21 mouse cellular contexts compared by ENCODE assay signal in genomic region chr1:183756716-183757115, GRCm38 (mm10).
"Had no signal": no experiment of that assay in that cellular context is flagged by ENCODE, and none has a peak within 500 bp of the region (broad histone marks: within the 10 kb centered on the region; RNA-seq: fewer than 3 reads in every experiment).

No protein-coding gene starts in this region.

- DNase-seq: kidney, adult 18-20 months; kidney, adult 9 months; kidney, postnatal 14 days; kidney, postnatal 4 days; liver; lung, adult 18-20 months; lung, postnatal 10 days; lung, postnatal 36 days; midbrain, embryonic 14.5 days; right cerebral cortex, postnatal 25 days; thymus, adult 2 months; thymus, postnatal 25 days had no signal

- H3K4me1 ChIP-seq: limb, embryonic 10.5 days; limb, embryonic 13.5 days; liver, embryonic 12.5 days; liver, embryonic 15.5 days; lung, embryonic 15.5 days; megakaryocyte, embryonic 14.5 days had no signal

- H3K4me2 ChIP-seq: limb, embryonic 13.5 days; liver, embryonic 12.5 days; liver, embryonic 15.5 days; lung, embryonic 15.5 days; midbrain, embryonic 11.5 days; neural tube, embryonic 13.5 days had no signal

- H3K4me3 ChIP-seq: limb, embryonic 10.5 days; limb, embryonic 13.5 days; liver, embryonic 12.5 days; liver, embryonic 15.5 days; lung, embryonic 15.5 days; megakaryocyte, embryonic 14.5 days; neural tube, embryonic 13.5 days had no signal

- H3K27ac ChIP-seq: limb, embryonic 10.5 days; limb, embryonic 13.5 days; liver, embryonic 12.5 days; liver, embryonic 15.5 days; lung, embryonic 15.5 days; neural tube, embryonic 13.5 days; stomach, postnatal 0 days had no signal

- H3K9ac ChIP-seq: limb, embryonic 13.5 days; liver, embryonic 12.5 days; liver, embryonic 15.5 days; lung, embryonic 15.5 days; neural tube, embryonic 13.5 days had no signal

- H3K27me3 ChIP-seq: limb, embryonic 13.5 days; liver, embryonic 12.5 days; liver, embryonic 15.5 days; lung, embryonic 15.5 days; megakaryocyte, embryonic 14.5 days; neural tube, embryonic 13.5 days had no signal

- H3K36me3 ChIP-seq: limb, embryonic 10.5 days; limb, embryonic 13.5 days; liver, embryonic 12.5 days; liver, embryonic 15.5 days; lung, embryonic 15.5 days; neural tube, embryonic 13.5 days had no signal

- ATAC-seq: liver, embryonic 12.5 days had no signal

- H3K9me3 ChIP-seq: limb, embryonic 10.5 days; limb, embryonic 13.5 days; liver, embryonic 12.5 days; liver, embryonic 15.5 days; lung, embryonic 15.5 days; neural tube, embryonic 13.5 days had no signal
